ENCODE assay signal across 20 mouse cellular contexts in genomic region chr15:59786706-59787425, GRCm38 (mm10).
A peak's percentile ranks its signal among the peaks of the same experiment; 100 is the strongest.
DNase-seq lines count a peak whose midpoint lies in the region; ATAC-seq and TF ChIP-seq lines count a peak whose summit lies in the region.
"Had no signal": no experiment of that assay in that cellular context is flagged by ENCODE, and none has a peak within 500 bp of the region (broad histone marks: within the 10 kb centered on the region; RNA-seq: fewer than 3 reads in every experiment).

No protein-coding gene starts in this region.

- DNase-seq in lung, postnatal 36 days: peak; percentile 51
- no peak for DNase-seq in lung, postnatal 14 days
- peak; percentile 100 for DNase-seq in liver, adult 2 months (ENCODE audit: extremely low read depth, low read depth, low spot score)
- no peak for DNase-seq in layer of hippocampus, adult 8-10 months (ENCODE audit: low spot score in 2 of 2)
- no peak for DNase-seq in thymus, adult 2 months
- no peak for DNase-seq in left cerebral cortex, adult 18-20 months (ENCODE audit: low spot score in 2 of 2)
- DNase-seq: adrenal gland, postnatal 10 days; cerebellum, postnatal 10 days; gastrocnemius, postnatal 14 days; heart, adult 2 months; heart, postnatal 4 days; kidney, adult 2 months; kidney, postnatal 14 days; layer of hippocampus, adult 9-11 months; thymus, postnatal 14 days had no signal

- no peak overlapping the region for H3K4me3 ChIP-seq in intestine, embryonic 15.5 days (replicated peaks)
- H3K4me3 ChIP-seq in liver, adult 2 months (ENCODE audit: insufficient read depth, low read depth, low read length): no peak overlapping the region
- no peak overlapping the region for H3K4me3 ChIP-seq in small intestine, adult 2 months (ENCODE audit: low read depth, low read length)
- H3K4me3 ChIP-seq in thymus, adult 2 months (ENCODE audit: control insufficient read depth, insufficient read depth, low read length): no peak overlapping the region
- H3K4me3 ChIP-seq: embryonic facial prominence, embryonic 13.5 days; heart, adult 2 months had no signal

- H3K79me2 ChIP-seq in liver, adult 2 months (ENCODE audit: control insufficient read depth, insufficient read depth, low read length): no peaks in the 10 kb centered on the region

- peak overlapping the region; percentile 65 for H3K27ac ChIP-seq in intestine, embryonic 15.5 days
- peak overlapping the region; percentile 95 for H3K27ac ChIP-seq in liver, adult 2 months (replicated peaks; ENCODE audit: insufficient read depth, low read depth, low read length)
- peak overlapping the region; percentile 94 for H3K27ac ChIP-seq in small intestine, adult 2 months (ENCODE audit: insufficient read depth, low read depth, low read length)
- no peak overlapping the region for H3K27ac ChIP-seq in thymus, adult 2 months (ENCODE audit: control insufficient read depth, insufficient read depth, low read length)
- H3K27ac ChIP-seq: embryonic facial prominence, embryonic 13.5 days; heart, adult 2 months had no signal

- H3K4me2 ChIP-seq in intestine, embryonic 15.5 days (replicated peaks): no peak overlapping the region
- H3K4me2 ChIP-seq: embryonic facial prominence, embryonic 13.5 days had no signal

- no peak for TF ChIP-seq CTCF in liver, adult 2 months (IDR thresholded peaks at IDR 0.05; ENCODE audit: low read depth, low read length)
- no peak for TF ChIP-seq CTCF in small intestine, adult 2 months (IDR thresholded peaks at IDR 0.05; ENCODE audit: extremely low read depth, insufficient read length, insufficient replicate concordance, low read depth, low read length)
- TF ChIP-seq CTCF in thymus, adult 2 months (IDR thresholded peaks at IDR 0.05; ENCODE audit: borderline replicate concordance, control insufficient read depth, extremely low read depth, insufficient read depth, low read length, poor library complexity): no peak

- no peaks in the 10 kb centered on the region for H3K9me3 ChIP-seq in intestine, embryonic 15.5 days

- no peak for TF ChIP-seq POLR2A in liver, adult 2 months (IDR thresholded peaks at IDR 0.05; ENCODE audit: extremely low read depth, insufficient read depth, low read length)
- no peak for TF ChIP-seq POLR2A in small intestine, adult 2 months (IDR thresholded peaks at IDR 0.05; ENCODE audit: low read depth, low read length)
- TF ChIP-seq POLR2A in thymus, adult 2 months (IDR thresholded peaks at IDR 0.05; ENCODE audit: control insufficient read depth, extremely low read depth, insufficient read depth, low read length, poor library complexity): no peak

- peak; percentile 94 for ATAC-seq in intestine, embryonic 15.5 days
- ATAC-seq: forebrain, embryonic 14.5 days; hindbrain, embryonic 16.5 days had no signal

- no peak overlapping the region for H3K9ac ChIP-seq in intestine, embryonic 15.5 days
- no peak overlapping the region for H3K9ac ChIP-seq in liver, adult 2 months (ENCODE audit: low read depth, low read length)
- H3K9ac ChIP-seq: embryonic facial prominence, embryonic 13.5 days had no signal

- 64% methylated on average over 4 of the region's 4 CpGs for WGBS in intestine, embryonic 15.5 days
- WGBS in liver, adult 2 months: 32% methylated on average over 4 of the region's 4 CpGs
- 27% methylated on average over 4 of the region's 4 CpGs for WGBS in small intestine, adult 2 months
- 91% methylated on average over 4 of the region's 4 CpGs for WGBS in thymus, adult 2 months

- no peaks in the 10 kb centered on the region for H3K36me3 ChIP-seq in intestine, embryonic 15.5 days
- no peaks in the 10 kb centered on the region for H3K36me3 ChIP-seq in liver, adult 2 months (ENCODE audit: control insufficient read depth, insufficient read depth, low read length)
- no peaks in the 10 kb centered on the region for H3K36me3 ChIP-seq in small intestine, adult 2 months (ENCODE audit: control insufficient read depth, insufficient read depth, low read length)
- H3K36me3 ChIP-seq in thymus, adult 2 months (ENCODE audit: control insufficient read depth, insufficient read depth, low read length): no peaks in the 10 kb centered on the region
- H3K36me3 ChIP-seq: embryonic facial prominence, embryonic 13.5 days had no signal

- H3K4me1 ChIP-seq in intestine, embryonic 15.5 days (replicated peaks): peaks cover 9% of the 10 kb centered on the region
- peaks cover 20% of the 10 kb centered on the region for H3K4me1 ChIP-seq in liver, adult 2 months (ENCODE audit: control insufficient read depth, insufficient read depth, low read length)
- H3K4me1 ChIP-seq in small intestine, adult 2 months (ENCODE audit: control insufficient read depth, insufficient read depth, insufficient read length, low read length): peaks cover 12% of the 10 kb centered on the region; the same call in 1 of the 2 replicates
- no peaks in the 10 kb centered on the region for H3K4me1 ChIP-seq in thymus, adult 2 months (replicated peaks; ENCODE audit: control insufficient read depth, insufficient read depth, low read length)

- H3K27me3 ChIP-seq in intestine, embryonic 15.5 days (replicated peaks): no peaks in the 10 kb centered on the region
- no peaks in the 10 kb centered on the region for H3K27me3 ChIP-seq in liver, adult 2 months (ENCODE audit: control insufficient read depth, insufficient read depth, low read length)
- no peaks in the 10 kb centered on the region for H3K27me3 ChIP-seq in small intestine, adult 2 months (ENCODE audit: control insufficient read depth, insufficient read depth, low read length)
- no peaks in the 10 kb centered on the region for H3K27me3 ChIP-seq in thymus, adult 2 months (ENCODE audit: control insufficient read depth, insufficient read depth, low read length)

Comparison
In these comparisons a context has a peak if more than half of its experiments do, and no peak if none do; other contexts are left out.
1. DNase-seq: peak in lung, postnatal 36 days (single experiment) and liver, adult 2 months (single experiment); none in lung, postnatal 14 days (single experiment), layer of hippocampus, adult 8-10 months (0 of 2), thymus, adult 2 months (single experiment) and left cerebral cortex, adult 18-20 months (0 of 2).